Mouse (Mus musculus) heart, postnatal 25 days (tissue): ENCODE measurements around the gene Hs3st6. TPM values are rescaled to one million over a fixed set of nuclear protein-coding genes. Genes with fewer than 3 reads are reported as not detected.

ENCODE experiments used
- DNase-seq: peaks from one replicate; pipeline ENCODE4 v3.0.0; 2022; ENCODE audit warnings: low spot score
- intact Hi-C: fragments of 180-260 bp; cut with DNase I; formaldehyde crosslinking; loops from one replicate; pipeline ENCODE4 v1.15.1; 2025
- total RNA-seq, 2 experiments: library from RNA; stranded (reverse); gene quantifications; 2 replicates each; pipeline ENCODE4 v1.2.3; 2021

Gene Hs3st6
- total RNA-seq, 2 experiments from 2014 or later: not detected

DNA sequence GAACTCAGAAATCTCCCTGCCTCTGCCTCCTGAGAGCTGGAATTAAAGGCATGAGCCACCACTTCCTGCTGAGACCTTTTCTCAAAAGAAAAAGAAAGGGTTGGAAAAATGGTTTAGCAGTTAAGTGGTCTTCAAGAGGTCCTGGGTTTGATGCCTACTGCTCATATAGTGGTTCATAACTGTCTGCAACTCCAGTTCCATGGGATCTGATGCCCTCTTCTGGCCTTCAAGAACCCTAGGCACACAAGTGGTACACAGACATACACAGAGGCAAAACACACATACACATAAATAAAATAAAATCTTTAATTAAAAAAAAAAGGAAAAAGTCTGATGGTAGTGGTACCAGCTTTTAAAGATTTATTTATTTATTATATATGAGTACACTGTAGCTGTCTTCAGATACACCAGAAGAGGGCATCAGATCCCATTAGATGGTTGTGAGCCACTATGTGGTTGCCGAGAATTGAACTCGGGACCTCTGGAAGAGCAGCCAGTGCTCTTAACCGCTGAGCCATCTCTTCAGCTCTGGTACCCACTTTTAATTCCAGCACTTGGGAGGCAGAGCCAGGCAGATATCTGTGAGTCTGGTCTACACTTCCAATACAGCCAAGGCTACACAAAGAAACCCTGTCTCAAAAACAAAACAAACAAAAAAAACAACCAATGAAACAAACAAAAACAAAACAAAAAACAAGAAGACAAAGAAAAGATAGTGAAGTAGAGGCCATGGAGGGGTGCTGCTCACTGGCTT lies 27.0 kb upstream of the Hs3st6 start:
- intact Hi-C loops: no loop called here
- no peak for DNase-seq

DNA sequence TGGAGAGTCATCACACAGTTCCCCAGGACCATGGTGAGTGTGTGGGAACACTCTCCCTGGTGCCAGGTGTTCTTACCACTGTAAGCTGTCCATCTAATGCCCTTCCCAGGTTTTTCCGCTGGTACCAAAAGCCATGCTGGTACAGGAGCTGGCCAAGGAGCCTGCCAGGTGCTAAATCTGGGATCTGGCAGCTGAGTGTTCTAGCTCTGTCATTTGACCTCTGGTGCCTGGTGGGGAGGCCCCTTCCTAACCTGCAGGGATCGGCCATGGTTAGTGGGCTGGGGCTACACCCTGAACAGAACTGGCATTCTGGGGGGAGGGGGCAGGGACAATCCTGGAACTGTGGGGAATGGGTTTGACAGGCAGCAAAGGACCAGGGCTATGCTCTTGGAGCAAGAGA lies 25.2 kb upstream of the Hs3st6 start, which contains the start of gene Rpl3l:
Gene Rpl3l (plus strand): TSS at position 203 of the 400 bp plus-strand sequence.
- no peak for DNase-seq
- intact Hi-C loops: no loop called here

DNA sequence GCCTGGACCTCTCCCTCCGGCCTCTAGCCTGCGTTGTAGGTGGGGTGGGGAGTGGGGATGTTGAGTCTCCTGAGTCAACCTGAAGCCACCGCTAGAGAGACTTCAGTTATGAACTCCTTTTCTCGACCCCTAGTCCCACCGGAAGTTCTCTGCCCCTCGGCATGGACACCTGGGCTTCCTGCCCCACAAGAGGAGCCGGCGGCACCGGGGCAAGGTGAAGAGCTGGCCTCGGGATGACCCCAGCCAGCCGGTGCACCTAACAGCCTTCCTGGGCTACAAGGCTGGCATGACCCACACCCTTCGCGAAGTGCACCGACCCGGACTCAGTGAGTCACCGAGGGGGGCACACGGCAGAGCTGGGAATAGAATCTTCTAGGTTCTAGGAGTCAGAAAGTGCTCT lies 24.6 kb upstream of the Hs3st6 start:
- DNase-seq: no peak
- intact Hi-C loops: no loop called here

DNA sequence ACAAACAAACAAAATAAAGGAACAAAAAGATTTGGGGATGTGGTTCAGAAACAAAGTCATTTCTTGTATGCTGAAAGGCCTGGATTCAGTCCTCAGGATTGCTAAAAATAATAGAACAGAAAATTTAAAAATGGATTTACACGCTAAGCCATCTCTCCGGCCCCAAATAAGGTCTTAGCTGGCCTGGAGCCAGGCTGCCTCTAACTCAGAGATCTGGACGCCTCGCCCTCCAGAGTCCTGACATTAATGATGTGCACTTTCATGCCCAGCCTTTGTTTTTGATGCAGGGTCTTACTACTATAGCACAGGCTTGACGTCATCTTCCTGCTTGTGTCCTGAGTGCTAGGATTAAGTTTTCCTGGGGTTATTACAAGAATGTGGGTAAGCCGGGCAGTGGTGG lies 23.7 kb upstream of the Hs3st6 start:
- intact Hi-C loops: no loop called here
- DNase-seq: no peak

DNA sequence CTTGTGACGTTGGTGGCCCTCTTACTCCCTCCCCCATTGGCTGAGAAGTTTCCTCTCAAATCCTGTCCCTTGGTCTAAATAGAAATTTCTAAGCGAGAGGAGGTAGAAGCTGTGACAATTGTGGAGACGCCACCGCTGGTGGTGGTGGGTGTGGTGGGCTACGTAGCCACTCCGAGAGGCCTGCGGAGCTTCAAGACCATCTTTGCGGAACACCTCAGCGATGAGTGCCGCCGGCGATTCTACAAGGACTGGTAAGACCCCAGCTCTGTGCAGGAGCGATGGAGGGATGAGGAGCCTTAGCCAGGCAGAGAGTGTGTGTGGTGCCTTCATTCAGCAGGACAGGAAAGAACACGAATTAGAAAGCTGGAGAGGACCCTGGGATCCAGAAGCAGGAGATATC lies 22.0 kb upstream of the Hs3st6 start:
- intact Hi-C loops: loop anchor here (10.0 kb wide), 1 partner anchor 544 kb away; the partner anchor contains the start of gene Ube2i
- no peak for DNase-seq

DNA sequence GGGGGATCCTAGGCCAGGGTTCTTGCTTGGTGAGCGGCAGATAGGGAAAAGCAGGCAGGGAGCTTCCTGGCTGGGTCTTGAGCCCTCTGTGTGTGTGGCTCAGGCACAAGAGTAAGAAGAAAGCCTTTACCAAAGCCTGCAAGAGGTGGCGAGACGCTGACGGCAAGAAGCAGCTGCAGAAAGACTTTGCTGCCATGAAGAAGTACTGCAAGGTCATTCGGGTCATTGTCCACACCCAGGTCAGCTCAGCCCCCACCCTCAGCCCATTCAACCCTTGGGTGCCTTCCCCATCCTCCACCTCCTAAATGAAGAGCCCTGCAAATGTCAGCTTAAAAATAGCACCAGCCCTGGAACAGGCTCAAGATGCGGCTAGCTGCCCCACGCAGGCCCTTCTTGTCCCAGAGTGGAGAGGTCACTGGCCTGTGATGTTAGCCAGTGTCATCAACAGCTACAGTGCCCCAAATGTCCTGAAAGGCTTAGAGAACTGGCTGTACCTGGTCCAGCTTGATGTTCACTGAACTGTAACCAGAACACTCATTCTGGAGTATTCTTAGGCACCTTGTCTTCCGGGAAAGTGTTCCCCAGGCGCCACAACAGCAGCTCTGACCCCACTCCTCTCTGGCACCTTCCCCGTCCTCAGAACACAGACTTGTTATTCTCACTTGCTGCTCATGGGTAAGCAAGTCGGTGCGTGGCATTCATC lies 20.4 kb upstream of the Hs3st6 start:
- DNase-seq: no peak
- intact Hi-C loops: loop anchor here (10.0 kb wide), 1 partner anchor 542 kb away; the partner anchor contains the start of gene Ube2i

DNA sequence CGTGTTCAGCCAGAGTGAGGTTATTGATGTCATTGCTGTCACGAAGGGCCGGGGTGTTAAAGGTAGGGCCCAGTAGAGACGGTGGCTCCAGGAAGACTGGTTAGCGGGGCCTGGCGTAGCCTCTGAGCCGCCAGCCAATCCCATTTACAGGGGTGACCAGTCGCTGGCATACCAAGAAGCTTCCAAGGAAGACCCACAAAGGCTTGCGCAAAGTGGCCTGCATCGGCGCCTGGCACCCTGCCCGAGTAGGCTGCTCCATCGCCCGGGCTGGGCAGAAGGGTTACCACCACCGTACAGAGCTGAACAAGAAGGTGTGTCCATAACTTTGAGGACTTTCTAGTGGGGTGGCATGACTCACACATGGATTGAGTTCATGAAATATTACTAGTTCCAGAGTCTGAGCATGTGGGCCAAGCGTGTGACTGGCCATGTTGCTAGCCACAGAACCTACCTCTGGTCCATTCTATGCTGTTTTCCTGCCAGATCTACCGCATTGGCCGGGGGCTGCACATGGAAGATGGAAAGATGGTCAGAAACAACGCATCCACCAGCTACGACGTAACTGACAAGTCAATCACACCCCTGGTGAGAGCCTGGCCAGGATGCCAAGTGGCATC lies 19.2 kb upstream of the Hs3st6 start:
- DNase-seq: no peak
- intact Hi-C loops: loop anchor here (10.0 kb wide), 1 partner anchor 541 kb away; the partner anchor contains the start of gene Ube2i

DNA sequence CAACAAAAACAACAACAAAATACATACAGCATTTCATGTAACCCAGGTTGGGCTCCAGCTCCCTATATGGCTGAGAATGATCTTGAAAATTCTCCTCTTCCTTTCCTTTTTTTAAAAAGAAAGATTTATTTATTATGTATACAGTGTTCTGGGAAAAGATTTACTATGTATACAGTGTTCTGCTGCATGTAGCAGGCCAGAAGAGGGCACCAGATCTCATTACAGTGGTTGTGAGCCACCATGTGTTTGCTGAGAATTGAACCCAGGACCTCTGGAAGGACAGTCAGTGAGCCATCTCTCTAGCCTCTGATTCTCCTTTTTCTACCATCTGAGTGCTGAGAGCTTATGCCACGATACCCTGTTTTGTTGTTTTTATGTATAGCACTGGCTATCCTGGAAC lies 18.3 kb upstream of the Hs3st6 start:
- intact Hi-C loops: loop anchor here (10.0 kb wide), 1 partner anchor 540 kb away; the partner anchor contains the start of gene Ube2i

DNA sequence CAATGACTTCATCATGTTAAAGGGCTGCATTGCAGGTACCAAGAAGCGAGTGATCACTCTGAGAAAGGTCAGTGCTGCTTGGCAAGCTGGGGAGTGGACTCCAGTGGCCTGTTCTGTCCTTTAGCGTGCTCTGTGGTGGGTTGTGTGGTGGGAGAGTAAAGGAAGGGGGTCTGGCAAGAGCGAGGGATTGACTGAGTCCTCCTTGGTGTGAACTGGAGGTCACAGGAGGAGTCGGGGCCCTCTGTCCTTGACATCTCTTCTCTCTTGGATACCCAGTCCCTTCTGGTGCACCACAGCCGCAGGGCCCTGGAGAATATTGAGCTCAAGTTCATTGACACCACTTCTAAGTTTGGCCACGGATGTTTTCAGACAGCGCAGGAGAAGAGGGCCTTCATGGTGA lies 17.3 kb upstream of the Hs3st6 start:
- no peak for DNase-seq
- intact Hi-C loops: loop anchor here (5.0 to 10.0 kb wide), 2 partner anchors 152 to 539 kb away; partner anchors contain the start of genes Nubp2, Spsb3 and Ube2i

More for the DNA sequence above, 18.3 kb upstream of the Hs3st6 start:
- no peak for DNase-seq

DNA sequence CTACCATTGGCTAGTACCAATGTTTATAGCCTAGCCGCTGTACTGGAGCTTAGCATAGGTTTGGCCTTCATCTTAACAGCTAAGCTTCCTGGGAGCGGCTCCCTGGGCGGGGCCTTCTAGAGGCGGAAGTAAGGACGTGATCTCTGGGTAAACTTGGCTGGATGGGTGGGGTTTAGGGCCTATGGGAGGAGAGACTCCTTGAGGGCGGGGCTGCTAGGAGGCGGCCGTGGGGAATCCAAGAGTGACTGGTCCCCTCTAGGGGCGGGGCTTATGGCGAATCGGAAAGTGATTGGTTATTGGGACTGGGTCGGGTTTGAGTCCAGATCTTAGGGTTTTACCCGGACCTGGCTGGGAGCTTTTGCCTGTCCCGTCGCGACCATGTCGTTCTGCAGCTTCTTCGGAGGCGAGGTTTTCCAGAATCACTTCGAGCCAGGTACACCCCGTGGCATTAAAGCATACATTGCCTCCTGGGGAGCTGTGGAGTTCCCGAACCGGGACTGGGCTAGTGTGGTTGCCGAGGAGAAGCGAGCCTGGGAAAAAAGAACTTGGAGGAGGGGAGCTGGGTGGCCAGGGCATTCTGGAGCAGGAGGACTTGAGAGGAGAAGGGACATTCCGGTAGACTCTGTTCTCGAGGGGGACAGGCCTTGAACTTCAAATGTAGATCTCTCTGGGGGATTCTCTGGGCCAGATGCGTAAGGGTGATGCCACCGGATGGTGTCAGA lies 16.3 kb upstream of the Hs3st6 start, which contains the start of gene Msrb1:
Gene Msrb1 (plus strand): TSS at position 313 of the 722 bp plus-strand sequence.
- intact Hi-C loops: loop anchor here (5.0 to 10.0 kb wide), 2 partner anchors 151 to 538 kb away; partner anchors contain the start of genes Nubp2, Spsb3 and Ube2i
- DNase-seq: peak; percentile 98

DNA sequence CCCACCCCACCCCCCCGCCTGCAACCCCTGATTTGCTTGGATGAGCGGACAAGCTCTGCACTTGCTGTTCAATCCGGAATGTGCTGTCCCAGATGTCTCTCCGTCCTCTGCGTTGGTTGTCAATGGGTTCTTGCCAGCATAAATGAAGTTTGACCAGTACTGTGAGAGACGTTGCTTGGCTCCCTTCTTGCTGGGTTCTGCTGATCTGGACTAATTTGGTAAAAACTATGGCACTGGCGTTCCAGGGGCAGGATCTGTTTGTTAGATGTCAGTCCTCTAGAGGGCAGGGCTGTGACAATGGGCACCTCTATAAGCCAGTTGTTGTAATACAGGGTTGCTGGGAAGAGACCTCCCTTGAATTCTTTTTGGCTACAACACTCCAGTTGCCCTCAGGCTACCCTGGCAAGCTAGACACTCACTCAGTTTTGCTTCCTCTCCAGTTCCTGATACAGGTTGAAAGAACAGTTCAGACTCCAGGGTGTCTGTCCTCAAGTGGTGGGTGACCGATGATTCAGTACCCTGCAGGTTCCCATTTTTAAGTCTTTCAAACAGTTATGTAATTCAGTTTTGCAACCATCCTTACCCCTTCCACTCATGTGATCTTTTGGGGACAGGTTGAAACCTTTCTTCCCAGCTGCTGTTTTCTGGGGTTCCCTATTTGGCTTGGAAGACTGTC lies 15.5 kb upstream of the Hs3st6 start:
- intact Hi-C loops: loop anchor here (5.0 to 10.0 kb wide), 2 partner anchors 150 to 538 kb away; partner anchors contain the start of genes Nubp2, Spsb3 and Ube2i
- DNase-seq: no peak

DNA sequence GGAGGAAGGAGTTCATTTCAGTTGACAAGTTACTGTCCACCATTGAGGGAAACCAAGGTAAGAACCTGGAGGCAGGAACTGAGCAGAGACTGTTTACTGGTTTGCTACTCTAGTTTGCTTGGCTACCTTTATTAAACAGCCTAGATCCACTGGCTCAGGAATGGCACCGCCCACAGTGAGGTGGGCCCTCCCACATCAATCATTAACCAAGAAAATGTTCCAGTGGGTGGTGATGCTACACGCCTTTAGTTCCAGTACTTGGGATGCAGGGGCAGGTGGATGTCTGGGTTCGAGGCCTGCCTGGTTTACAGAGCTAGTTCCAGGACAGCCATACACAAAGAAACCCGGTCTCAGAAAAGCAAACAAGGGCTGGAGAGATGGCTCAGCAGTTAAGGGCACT lies 14.6 kb upstream of the Hs3st6 start:
- intact Hi-C loops: loop anchor here (5.0 to 10.0 kb wide), 2 partner anchors 149 to 537 kb away; partner anchors contain the start of genes Nubp2, Spsb3 and Ube2i
- no peak for DNase-seq

DNA sequence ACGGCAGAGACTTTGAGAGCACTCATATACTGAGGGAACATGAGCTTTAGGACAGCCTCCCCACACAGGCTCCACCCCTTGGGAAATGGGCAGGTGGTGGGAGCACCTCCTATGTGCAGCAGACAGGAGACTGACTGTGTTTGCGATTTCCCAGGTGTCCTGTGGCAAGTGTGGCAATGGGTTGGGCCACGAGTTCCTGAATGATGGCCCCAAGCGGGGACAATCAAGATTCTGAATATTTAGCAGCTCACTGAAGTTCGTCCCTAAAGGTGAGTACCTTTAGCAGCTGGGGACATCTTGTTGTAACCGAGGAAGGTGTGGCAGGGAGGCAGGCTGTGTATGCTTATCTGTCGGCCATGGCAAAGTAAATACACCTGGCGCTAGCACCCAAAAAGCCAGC lies 12.9 kb upstream of the Hs3st6 start:
- no peak for DNase-seq
- intact Hi-C loops: loop anchor here (5.0 to 10.0 kb wide), 4 partner anchors 147 to 535 kb away; partner anchors contain the start of genes Cramp1l, Ift140, Nubp2 and Ptx4

DNA sequence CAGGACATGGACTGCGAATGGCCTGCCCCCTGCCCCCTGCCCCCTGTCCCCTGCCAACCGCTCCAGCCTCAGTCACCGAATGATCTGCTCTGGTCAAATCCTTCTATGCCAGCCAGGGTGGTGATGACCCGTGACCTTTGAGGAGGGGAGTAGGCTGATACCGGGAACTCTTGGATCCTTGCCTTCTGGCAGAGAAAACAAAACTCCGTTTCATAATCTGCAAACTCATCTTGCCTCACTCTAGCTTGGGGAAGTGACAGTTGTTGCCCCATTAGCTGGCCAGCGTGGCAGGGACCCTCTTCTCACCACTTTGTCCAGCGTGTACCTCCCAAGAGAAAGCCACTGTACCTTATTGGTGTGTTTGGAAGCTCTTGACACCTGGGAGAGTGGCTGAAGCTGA lies 10.5 kb upstream of the Hs3st6 start:
- intact Hi-C loops: loop anchor here (10.0 kb wide), 2 partner anchors 272 to 382 kb away; partner anchors contain the start of genes Cramp1l, Ift140 and Ptx4
- no peak for DNase-seq

DNA sequence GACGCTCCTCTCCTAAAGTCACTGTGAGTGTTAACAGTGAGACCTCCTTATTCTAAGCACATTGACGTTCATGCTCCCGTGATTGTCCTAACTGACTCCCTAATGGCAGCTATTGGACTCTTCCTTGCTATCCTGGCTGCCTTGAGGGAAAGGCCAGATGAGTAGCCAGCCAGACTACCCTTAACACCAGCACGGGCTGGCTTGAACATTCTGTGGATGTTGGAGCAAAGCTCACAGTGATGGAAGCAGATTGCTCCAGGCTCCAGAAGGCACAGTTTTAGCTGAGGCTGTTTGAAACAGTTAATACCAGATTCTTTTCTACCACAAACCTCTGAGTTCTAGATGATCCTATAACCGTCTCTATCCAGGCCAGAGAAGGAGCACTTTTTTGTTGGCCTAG lies 8.9 kb upstream of the Hs3st6 start:
- intact Hi-C loops: loop anchor here (2.0 to 10.0 kb wide), 3 partner anchors 137 to 381 kb away; partner anchors contain the start of genes Cramp1l, Ift140 and Ptx4
- no peak for DNase-seq

DNA sequence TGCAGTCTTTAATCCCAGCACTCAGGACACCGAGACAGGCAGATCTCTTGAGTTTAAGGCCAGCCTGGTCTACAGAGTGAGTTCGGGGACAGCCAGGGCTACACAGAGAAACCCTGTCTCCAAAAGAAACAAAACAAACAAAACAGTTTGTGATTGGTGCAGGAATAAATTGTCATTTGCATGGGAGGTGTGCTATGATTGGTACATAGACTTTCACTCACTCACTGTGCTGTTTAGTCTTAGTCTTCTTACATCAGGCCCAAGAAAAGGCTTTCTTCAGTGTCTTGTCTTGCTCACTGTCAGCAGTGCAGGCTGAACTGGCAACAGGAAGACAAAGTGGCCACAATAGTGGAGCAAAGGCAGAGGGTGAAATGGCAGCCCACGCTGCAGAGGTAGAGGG lies 8.4 kb upstream of the Hs3st6 start:
- no peak for DNase-seq
- intact Hi-C loops: loop anchor here (2.0 to 10.0 kb wide), 3 partner anchors 136 to 380 kb away; partner anchors contain the start of genes Cramp1l, Ift140 and Ptx4

DNA sequence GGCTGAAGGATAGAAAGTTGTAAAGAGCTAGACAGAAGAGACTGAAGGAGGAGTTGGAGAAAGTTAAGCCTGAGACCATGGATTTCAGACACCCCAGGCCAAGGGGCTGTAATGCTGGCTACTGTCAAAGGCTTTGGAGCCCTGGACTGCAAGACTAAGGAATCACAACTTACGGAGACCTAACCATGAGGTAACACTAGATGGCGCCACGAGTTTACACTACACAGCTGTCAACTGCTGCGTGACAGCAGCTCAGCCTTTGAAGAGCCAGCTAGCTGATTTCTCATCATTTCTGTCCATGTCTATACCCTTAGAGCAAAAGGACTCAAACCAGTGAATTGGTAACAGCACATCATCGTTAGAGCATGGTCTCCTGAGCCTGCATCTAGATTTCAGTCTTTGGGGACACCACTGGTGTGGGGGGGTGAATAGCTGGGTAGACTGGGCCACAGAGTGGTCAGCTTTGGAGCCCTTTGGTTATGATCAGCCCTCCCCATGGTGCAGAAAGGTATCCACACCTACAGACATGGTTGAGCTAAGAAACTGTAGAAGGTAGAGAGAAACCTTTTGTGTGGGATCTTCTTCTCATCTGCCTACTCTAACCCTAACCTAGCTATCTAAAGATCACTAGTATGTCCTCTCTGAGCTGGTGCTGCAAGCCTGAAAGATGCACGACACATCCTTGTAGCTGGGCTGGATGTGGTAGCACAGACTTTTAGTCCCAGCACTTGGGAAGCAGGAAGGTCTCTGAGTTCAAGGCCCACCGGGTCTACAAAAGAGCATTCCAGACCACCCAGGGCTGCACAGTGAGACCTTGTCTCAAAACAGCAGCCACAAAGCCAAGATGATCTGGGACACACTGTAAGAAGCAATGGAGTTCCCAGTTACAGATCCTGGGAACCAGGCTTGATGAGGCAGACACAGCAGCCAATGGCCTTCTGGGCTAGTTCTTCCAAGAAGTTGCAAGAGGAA lies 7.0 kb upstream of the Hs3st6 start:
- intact Hi-C loops: loop anchor here (1.0 to 10.0 kb wide), 4 partner anchors 71 to 379 kb away; partner anchors contain the start of genes Cramp1l, Ift140 and Ptx4

More for the DNA sequence above, 7.0 kb upstream of the Hs3st6 start:
- DNase-seq: no peak
